Mouse (Mus musculus) thymus, adult 2 months (tissue): ENCODE results near the gene Mydgf. TPM values are rescaled to one million over a fixed set of nuclear protein-coding genes. Genes with fewer than 3 reads are reported as not detected.

ENCODE experiments used
- DNase-seq: peaks from one replicate; pipeline ENCODE4 v3.0.0; 2021
- H3K27ac ChIP-seq: fragments of 200-500 bp; 2 replicates; pipeline ENCODE4 v1.5.1; 2012; ENCODE audit warnings: low read length, control low read depth; ENCODE audit not compliant: control insufficient read depth, insufficient read depth
- H3K27me3 ChIP-seq: fragments of 200-500 bp; 2 replicates; pipeline ENCODE4 v1.6.1; 2012; ENCODE audit warnings: mild to moderate bottlenecking, low read length, moderate library complexity, mixed read lengths; ENCODE audit not compliant: control insufficient read depth, insufficient read depth
- H3K36me3 ChIP-seq: fragments of 200-500 bp; 2 replicates; pipeline ENCODE4 v1.6.1; 2012; ENCODE audit warnings: mild to moderate bottlenecking, low read length, moderate library complexity; ENCODE audit not compliant: control insufficient read depth, insufficient read depth
- H3K4me1 ChIP-seq: fragments of 200-500 bp; replicated peaks from 2 replicates; pipeline ENCODE4 v1.6.1; 2012; ENCODE audit warnings: low read length; ENCODE audit not compliant: control insufficient read depth, insufficient read depth
- H3K4me3 ChIP-seq: fragments of 200-500 bp; 2 replicates; pipeline ENCODE4 v1.5.1; 2012; ENCODE audit warnings: mild to moderate bottlenecking, low read length, control low read depth, moderate library complexity; ENCODE audit not compliant: control insufficient read depth, insufficient read depth
- CTCF ChIP-seq: fragments of 200-500 bp; IDR thresholded peaks from 2 replicates; pipeline ENCODE4 v1.5.1; 2012; ENCODE audit warnings: mild to moderate bottlenecking, control low read depth, low read length, moderate library complexity, borderline replicate concordance; ENCODE audit not compliant: control insufficient read depth, poor library complexity, insufficient read depth; ENCODE audit errors: extremely low read depth
- POLR2A ChIP-seq: fragments of 200-500 bp; IDR thresholded peaks from 2 replicates; pipeline ENCODE4 v1.6.1; 2012; ENCODE audit warnings: mild to moderate bottlenecking, low read length, control low read depth, moderate library complexity; ENCODE audit not compliant: control insufficient read depth, poor library complexity, insufficient read depth; ENCODE audit errors: extremely low read depth
- WGBS: fragments of 180-500 bp; shearing (Covaris S2); methylation state at CpG from one replicate; pipeline ENCODE4 v1.1.7; 2018; 5-methylcytosine and 5-hydroxymethylcytosine counted together
- polyA plus RNA-seq: library from polyadenylated mRNA; depleted of rRNA; stranded (reverse); fragments of >200 nt; gene quantifications from 2 replicates; pipeline ENCODE4 v1.2.3, GENCODE M21; 2012; rRNA removed

The Mydgf gene
- polyA plus RNA-seq, 1 experiment = 62.3 TPM

- Histone ChIP-seq H3K4me1 (no peaks in the 10 kb centered on the region), H3K36me3 (no peaks in the 10 kb centered on the region), H3K27me3 (peaks cover 3% of the 10 kb centered on the region; the same call in 1 of the 2 replicates), H3K27ac (no peak overlapping the region), H3K4me3 (no peak overlapping the region)
- TF ChIP-seq POLR2A = no peak
- no peak for TF ChIP-seq CTCF
- 86% methylated on average over 11 of the region's 11 CpGs for WGBS
- no peak for DNase-seq
Measured at GRCm38 (mm10) chr17:56126175-56126574, 57.5 kb downstream of the Mydgf start.

Other genes with a start within 250 kb of the Mydgf start
- 0.17 and 0.23 TPM in 2 replicates for gene Zfp119b, start 234.4 kb downstream of the Mydgf start, polyA plus RNA-seq
- 24.5 and 25.9 TPM in 2 replicates for gene Ebi3, start 231.3 kb downstream of the Mydgf start, polyA plus RNA-seq
- 16.9 and 17.3 TPM in 2 replicates for gene Yju2, start 224.8 kb downstream of the Mydgf start, polyA plus RNA-seq
- gene Shd, start 213.5 kb downstream of the Mydgf start, polyA plus RNA-seq = 0.59 and 1.9 TPM in 2 replicates
- 0.26 and 0.62 TPM in 2 replicates for gene Fsd1, start 197.4 kb downstream of the Mydgf start, polyA plus RNA-seq
- gene Stap2, start 178.3 kb downstream of the Mydgf start, polyA plus RNA-seq = 16.4 and 22.2 TPM in 2 replicates
- 180 and 188 TPM in 2 replicates for gene Mpnd, start 178.2 kb downstream of the Mydgf start, polyA plus RNA-seq
- gene Sh3gl1, start 147.3 kb downstream of the Mydgf start, polyA plus RNA-seq = 216 and 248 TPM in 2 replicates
- 16.9 and 21.4 TPM in 2 replicates for gene Chaf1a, start 143.5 kb downstream of the Mydgf start, polyA plus RNA-seq
- 76.7 and 93.1 TPM in 2 replicates for gene Ubxn6, start 108.9 kb downstream of the Mydgf start, polyA plus RNA-seq
- gene Hdgfl2, start 104.3 kb downstream of the Mydgf start, polyA plus RNA-seq = 80.6 and 83.3 TPM in 2 replicates
- 16.7 and 29.0 TPM in 2 replicates for gene Plin4, start 74.1 kb downstream of the Mydgf start, polyA plus RNA-seq
- gene Plin5, start 66.3 kb downstream of the Mydgf start, polyA plus RNA-seq = 6.2 and 11.7 TPM in 2 replicates
- gene Lrg1, start 61.9 kb downstream of the Mydgf start, polyA plus RNA-seq = 23.5 and 27.0 TPM in 2 replicates
- gene Sema6b, start 43.6 kb downstream of the Mydgf start, polyA plus RNA-seq = 3.8 and 4.9 TPM in 2 replicates
- gene Tnfaip8l1, start 21.4 kb downstream of the Mydgf start, polyA plus RNA-seq = 21.6 and 26.8 TPM in 2 replicates
- 85.6 and 95.2 TPM in 2 replicates for gene Dpp9, start 35.0 kb upstream of the Mydgf start, polyA plus RNA-seq
- 43.1 and 45.2 TPM in 2 replicates for gene Fem1a, start 72.9 kb upstream of the Mydgf start, polyA plus RNA-seq
- 21.6 and 23.1 TPM in 2 replicates for gene Ticam1, start 92.9 kb upstream of the Mydgf start, polyA plus RNA-seq
- gene Plin3, start 109.0 kb upstream of the Mydgf start, polyA plus RNA-seq = 29.3 and 33.0 TPM in 2 replicates
- gene Arrdc5, start 116.4 kb upstream of the Mydgf start, polyA plus RNA-seq = not detected in 2 replicates
- gene Uhrf1, start 119.4 kb upstream of the Mydgf start, polyA plus RNA-seq = 154 and 258 TPM in 2 replicates
- 94.1 and 117 TPM in 2 replicates for gene Kdm4b, start 142.1 kb upstream of the Mydgf start, polyA plus RNA-seq